Mouse (Mus musculus) heart, adult 2 months (tissue): Measurements from ENCODE around the gene Rtn2.

ENCODE experiments used
- CTCF ChIP-seq: fragments of 200-600 bp; IDR thresholded peaks from 2 replicates; pipeline ENCODE4 v1.8.1; 2022; ENCODE audit warnings: antibody characterized with exemption, mild to moderate bottlenecking, moderate library complexity
- EP300 ChIP-seq: fragments of 200-500 bp; IDR thresholded peaks from 2 replicates; pipeline ENCODE4 v1.6.1; 2011; ENCODE audit warnings: low read depth, low read length, control low read depth; ENCODE audit not compliant: insufficient read depth
- POLR2A ChIP-seq: fragments of 200-500 bp; IDR thresholded peaks from 2 replicates; pipeline ENCODE4 v1.6.1; 2011; ENCODE audit warnings: mild to moderate bottlenecking, low read depth, low read length, control low read depth; ENCODE audit not compliant: insufficient read depth

DNA sequence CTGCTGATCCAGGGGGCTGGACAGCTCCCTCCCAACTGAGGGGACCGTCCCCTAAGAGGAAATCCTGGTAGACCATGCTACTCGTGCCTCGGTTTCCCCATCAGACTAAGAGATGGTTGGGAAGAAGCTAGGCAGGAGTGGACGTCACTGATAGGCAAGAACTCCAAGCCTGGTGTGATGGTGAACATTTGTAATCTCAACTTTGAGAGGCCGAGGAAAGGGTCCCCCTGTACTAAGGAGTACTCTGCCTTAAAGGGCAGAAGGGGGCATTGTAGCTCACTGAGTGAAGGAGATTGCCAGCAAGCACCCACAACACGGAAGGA, 22.9 kb downstream of the Rtn2 start:
- TF ChIP-seq CTCF: no peak
- TF ChIP-seq EP300: no peak
- TF ChIP-seq POLR2A: no peak
